Mouse (Mus musculus) E14TG2a.4 (cell line): ENCODE data around the gene Tmem255a.

ENCODE experiments used
- CTCF ChIP-seq: conservative IDR thresholded peaks from 2 replicates; pipeline ENCODE4 v1.5.1; 2014; ENCODE audit warnings: low read length
- NANOG ChIP-seq: IDR thresholded peaks from 2 replicates; pipeline ENCODE4 v1.6.1; 2014; ENCODE audit warnings: borderline replicate concordance, low read length, mixed read lengths

GRCm38 (mm10) chrX:38247601-38248000 lies 4.6 kb downstream of the Tmem255a start:
- TF ChIP-seq CTCF: no peak
- TF ChIP-seq NANOG: no peak
